Mouse (Mus musculus) MN1 (cell line): Measurements from ENCODE around the gene Cfl1.

Experiments
- DNase-seq: peaks from one replicate; pipeline ENCODE4 v3.0.0-alpha.2; 2016; ENCODE audit warnings: low spot score

Cfl1 gene

DNA sequence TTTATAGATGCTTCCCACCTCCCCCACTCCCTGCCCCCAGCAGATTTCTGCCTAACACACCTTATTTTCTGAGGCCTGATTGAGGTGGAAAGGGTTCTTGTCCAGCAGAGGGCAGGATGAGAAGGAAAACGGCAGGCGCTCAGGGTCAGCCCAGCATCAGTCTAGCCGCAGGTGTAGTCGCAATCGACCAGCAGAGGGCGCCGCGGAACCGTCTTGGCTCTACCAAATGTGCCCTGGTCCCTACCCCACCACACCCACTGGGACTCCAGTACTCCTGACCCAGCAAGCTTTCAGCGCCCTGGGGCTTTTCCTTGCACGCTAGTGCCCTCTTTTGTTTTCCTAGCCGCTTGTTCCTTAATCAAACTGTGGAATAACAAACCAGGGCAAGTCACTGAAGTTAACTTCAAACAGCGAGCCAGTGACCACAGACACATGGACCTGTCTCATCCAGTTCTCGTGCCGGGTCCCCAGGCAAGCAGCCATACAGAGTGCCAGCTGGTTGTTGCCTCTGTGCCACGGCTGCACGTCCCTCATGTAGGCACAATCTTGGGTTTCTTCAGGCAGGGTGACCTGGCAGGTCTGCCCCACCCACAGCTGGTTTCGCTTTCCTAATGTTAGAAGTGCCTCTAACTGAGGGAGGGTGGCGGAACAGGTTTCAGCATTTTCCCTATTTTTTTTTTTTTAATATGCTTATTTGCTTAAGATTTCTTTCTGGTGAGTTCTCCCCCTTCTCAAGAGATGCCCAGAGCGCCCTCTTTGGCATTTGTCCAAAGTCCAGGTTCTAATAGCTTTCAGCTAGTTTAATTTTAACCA is 39.3 kb downstream of the Cfl1 start:
- DNase-seq = peak; percentile 94

DNA sequence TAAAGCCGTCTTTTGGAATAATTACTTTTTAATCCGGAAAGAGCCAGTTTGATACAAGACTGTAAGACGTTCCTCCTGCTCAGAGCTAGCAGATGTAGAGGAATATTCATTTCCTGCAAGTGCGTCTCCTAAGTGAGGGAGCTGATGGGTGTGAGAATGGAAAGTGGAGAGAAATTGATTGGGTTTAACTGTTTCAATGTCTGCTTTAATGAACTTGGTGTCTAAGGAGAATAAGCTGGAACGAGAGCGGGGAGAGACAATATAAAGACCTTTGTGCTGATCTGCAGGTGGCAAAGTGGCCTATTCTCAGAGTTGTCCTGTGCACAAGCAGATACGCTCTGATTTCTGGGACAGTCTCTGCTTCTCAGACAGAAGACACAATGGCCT is 39.9 kb downstream of the Cfl1 start:
- DNase-seq = no peak

DNA sequence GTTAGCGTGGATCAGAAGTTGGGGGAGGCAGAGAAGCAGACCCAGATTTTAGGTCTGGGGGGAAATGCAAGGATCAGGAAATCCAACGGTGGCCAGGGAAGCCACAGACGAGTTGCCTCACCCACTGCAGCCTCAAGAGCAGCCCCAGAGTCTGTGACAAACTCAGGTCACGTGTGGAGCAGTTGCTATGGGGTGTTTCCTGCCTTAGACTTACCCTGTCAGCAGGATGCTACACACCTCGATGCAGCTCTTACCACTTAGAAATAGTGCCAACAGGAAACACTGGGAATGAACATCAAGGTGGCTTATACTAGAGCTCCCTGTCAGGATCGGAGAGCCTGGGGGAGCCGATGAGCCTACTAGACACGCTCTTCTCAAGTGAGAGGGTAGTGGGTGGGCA is 42.3 kb downstream of the Cfl1 start:
- no peak for DNase-seq

DNA sequence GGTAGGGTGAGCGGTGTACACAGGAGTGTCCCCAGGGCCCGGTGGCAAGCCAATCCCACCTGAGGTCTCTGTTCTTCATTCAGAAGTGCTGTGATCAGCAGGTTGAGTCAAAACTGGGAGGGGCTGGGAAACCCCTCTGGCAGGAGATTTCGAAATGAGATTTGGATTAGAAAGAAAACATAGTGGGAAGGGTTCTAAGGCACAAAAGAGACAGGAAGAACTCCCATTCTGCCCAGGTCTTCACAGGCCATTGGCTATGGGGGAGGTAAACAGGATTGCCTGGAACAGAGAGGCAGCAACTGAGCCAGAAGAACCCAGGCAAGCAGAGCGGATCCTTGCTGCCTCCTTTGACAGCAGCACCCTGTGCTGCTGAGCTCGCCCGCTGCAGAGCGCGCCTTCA is 48.5 kb downstream of the Cfl1 start:
- no peak for DNase-seq

DNA sequence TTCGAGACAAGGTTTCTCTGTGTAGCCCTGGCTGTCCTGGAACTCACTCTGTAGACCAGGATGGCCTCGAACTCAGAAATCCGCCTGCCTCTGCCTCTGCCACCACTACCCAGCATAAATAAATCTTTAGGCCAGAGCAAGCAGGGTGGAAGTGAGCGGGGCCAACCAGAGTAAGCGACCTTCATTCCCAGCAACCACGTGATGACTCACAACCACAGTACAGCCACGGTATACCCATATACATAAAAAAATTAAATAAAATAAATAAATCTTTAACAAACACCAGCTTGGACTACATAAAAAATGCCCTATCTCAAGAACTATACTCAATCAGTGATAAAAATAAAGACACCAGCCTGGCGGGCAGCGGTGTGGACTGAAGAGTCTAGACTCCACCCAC is 53.1 kb downstream of the Cfl1 start:
- no peak for DNase-seq

DNA sequence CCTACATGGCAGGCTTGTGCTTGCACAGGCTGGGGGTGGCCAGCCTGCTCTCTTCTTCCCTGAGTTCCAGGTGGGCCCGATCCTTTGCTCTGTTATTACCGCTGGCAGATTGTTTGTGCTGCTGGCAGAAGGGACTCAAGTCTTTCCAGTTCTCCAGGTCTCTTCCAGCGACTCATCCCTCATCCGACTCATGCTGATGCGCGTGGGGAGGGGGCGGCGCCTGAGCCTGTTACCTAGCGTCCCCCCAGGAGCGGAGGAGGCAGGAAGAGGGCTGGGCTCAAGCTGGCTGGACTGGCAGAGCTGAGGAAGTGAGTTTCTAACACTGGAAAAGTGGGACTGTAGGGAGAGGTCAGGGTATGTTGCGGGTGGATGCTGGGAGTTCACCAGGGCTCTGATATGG is 53.8 kb downstream of the Cfl1 start:
- DNase-seq = no peak
